Mouse (Mus musculus): Measurements from ENCODE around the gene Syn1. TPM values are rescaled to one million over a fixed set of nuclear protein-coding genes. Genes with fewer than 3 reads are reported as not detected.

Gene Syn1
- polyA plus RNA-seq, 1 experiment from 2014 or later: 0.60 TPM

- Histone ChIP-seq H3K4me1 (replicated peaks; ENCODE audit: control insufficient read depth, insufficient read depth, low read length) (no peaks in the 10 kb centered on the region), H3K4me3 (ENCODE audit: low read depth, low read length) (no peak overlapping the region), H3K4me2 (no peak overlapping the region), H3K36me3 (ENCODE audit: control insufficient read depth, insufficient read depth, low read length) (no peaks in the 10 kb centered on the region), H3K27ac (ENCODE audit: low read depth, low read length) (no peak overlapping the region), H3K9ac (ENCODE audit: low read depth, low read length) (no peak overlapping the region), H3K9me3 (ENCODE audit: control insufficient read depth, low read length) (no peaks in the 10 kb centered on the region), H3K27me3 (replicated peaks; ENCODE audit: control insufficient read depth, insufficient read depth, low read length) (0 out of 2 replicates have a peak, but pooled peaks cover 2% of the 10 kb centered on the region)
- WGBS: 74% methylated on average over 1 of the region's 1 CpGs
- ATAC-seq (replicated peaks; ENCODE audit: low FRiP score): no peak
- DNase-seq (ENCODE audit: low spot score): no peak
Measured at GRCm38 (mm10) chrX:20869203-20869602, 51.6 kb downstream of the Syn1 start.

GRCm38 (mm10) chrX:20868091-20868490 lies 52.7 kb downstream of the Syn1 start:
- no peak overlapping the region for H3K4me2 ChIP-seq
- no peak for ATAC-seq (replicated peaks; ENCODE audit: low FRiP score)
- 0 out of 2 replicates have a peak, but pooled peaks cover 2% of the 10 kb centered on the region for H3K27me3 ChIP-seq (replicated peaks; ENCODE audit: control insufficient read depth, insufficient read depth, low read length)
- no peak overlapping the region for H3K4me3 ChIP-seq (ENCODE audit: low read depth, low read length)
- no peak for DNase-seq (ENCODE audit: low spot score)
- no peak overlapping the region for H3K9ac ChIP-seq (ENCODE audit: low read depth, low read length)
- no peaks in the 10 kb centered on the region for H3K36me3 ChIP-seq (ENCODE audit: control insufficient read depth, insufficient read depth, low read length)
- WGBS: 49% methylated on average over 4 of the region's 4 CpGs
- no peaks in the 10 kb centered on the region for H3K4me1 ChIP-seq (replicated peaks; ENCODE audit: control insufficient read depth, insufficient read depth, low read length)
- no peak overlapping the region for H3K27ac ChIP-seq (ENCODE audit: low read depth, low read length)
- no peaks in the 10 kb centered on the region for H3K9me3 ChIP-seq (ENCODE audit: control insufficient read depth, low read length)

GRCm38 (mm10) chrX:20863161-20864101 lies 57.4 kb downstream of the Syn1 start:
- 61% methylated on average over 9 of the region's 9 CpGs for WGBS

GRCm38 (mm10) chrX:20862105-20863065 lies 58.4 kb downstream of the Syn1 start:
- ATAC-seq (replicated peaks; ENCODE audit: low FRiP score) (no peak), DNase-seq (ENCODE audit: low spot score) (no peak)
- Histone ChIP-seq H3K4me2 (no peak overlapping the region), H3K4me3 (ENCODE audit: low read depth, low read length) (no peak overlapping the region), H3K27ac (ENCODE audit: low read depth, low read length) (no peak overlapping the region), H3K27me3 (replicated peaks; ENCODE audit: control insufficient read depth, insufficient read depth, low read length) (no peaks in the 10 kb centered on the region), H3K9me3 (ENCODE audit: control insufficient read depth, low read length) (no peaks in the 10 kb centered on the region), H3K9ac (ENCODE audit: low read depth, low read length) (no peak overlapping the region), H3K4me1 (replicated peaks; ENCODE audit: control insufficient read depth, insufficient read depth, low read length) (peaks cover 6% of the 10 kb centered on the region; the same call in 1 of the 2 replicates), H3K36me3 (ENCODE audit: control insufficient read depth, insufficient read depth, low read length) (no peaks in the 10 kb centered on the region)
- WGBS: 36% methylated on average over 28 of the region's 29 CpGs

More at GRCm38 (mm10) chrX:20863161-20864101, 57.4 kb downstream of the Syn1 start:
- ATAC-seq (replicated peaks; ENCODE audit: low FRiP score): no peak
- H3K4me2 ChIP-seq: no peak overlapping the region
- H3K27me3 ChIP-seq (replicated peaks; ENCODE audit: control insufficient read depth, insufficient read depth, low read length): no peaks in the 10 kb centered on the region
- no peak overlapping the region for H3K27ac ChIP-seq (ENCODE audit: low read depth, low read length)
- H3K36me3 ChIP-seq (ENCODE audit: control insufficient read depth, insufficient read depth, low read length): no peaks in the 10 kb centered on the region
- H3K4me1 ChIP-seq (replicated peaks; ENCODE audit: control insufficient read depth, insufficient read depth, low read length): peaks cover 6% of the 10 kb centered on the region; the same call in 1 of the 2 replicates
- no peak for DNase-seq (ENCODE audit: low spot score)
- no peak overlapping the region for H3K4me3 ChIP-seq (ENCODE audit: low read depth, low read length)
- H3K9me3 ChIP-seq (ENCODE audit: control insufficient read depth, low read length): no peaks in the 10 kb centered on the region
- H3K9ac ChIP-seq (ENCODE audit: low read depth, low read length): no peak overlapping the region

- H3K36me3 ChIP-seq (ENCODE audit: control insufficient read depth, insufficient read depth, low read length): no peaks in the 10 kb centered on the region
- no peak overlapping the region for H3K27ac ChIP-seq (ENCODE audit: low read depth, low read length)
- H3K4me1 ChIP-seq (replicated peaks; ENCODE audit: control insufficient read depth, insufficient read depth, low read length): peaks cover 6% of the 10 kb centered on the region; the same call in 1 of the 2 replicates
- WGBS: 38% methylated on average over 5 of the region's 5 CpGs
- H3K4me3 ChIP-seq (ENCODE audit: low read depth, low read length): no peak overlapping the region
- no peak overlapping the region for H3K4me2 ChIP-seq
- H3K9ac ChIP-seq (ENCODE audit: low read depth, low read length): no peak overlapping the region
- H3K27me3 ChIP-seq (replicated peaks; ENCODE audit: control insufficient read depth, insufficient read depth, low read length): no peaks in the 10 kb centered on the region
- H3K9me3 ChIP-seq (ENCODE audit: control insufficient read depth, low read length): no peaks in the 10 kb centered on the region
- DNase-seq (ENCODE audit: low spot score): no peak
- peak; percentile 39; the same call in 1 of the 2 replicates for ATAC-seq (replicated peaks; ENCODE audit: low FRiP score)
Measured at GRCm38 (mm10) chrX:20861453-20862104, 59.2 kb downstream of the Syn1 start.

GRCm38 (mm10) chrX:20853794-20854193 lies 67.0 kb downstream of the Syn1 start:
- DNase-seq (ENCODE audit: low spot score): no peak
- H3K4me2 ChIP-seq: no peak overlapping the region
- no peak overlapping the region for H3K4me3 ChIP-seq (ENCODE audit: low read depth, low read length)
- no peak overlapping the region for H3K27ac ChIP-seq (ENCODE audit: low read depth, low read length)
- 0 out of 2 replicates have a peak, but pooled peaks cover 3% of the 10 kb centered on the region for H3K4me1 ChIP-seq (replicated peaks; ENCODE audit: control insufficient read depth, insufficient read depth, low read length)
- H3K36me3 ChIP-seq (ENCODE audit: control insufficient read depth, insufficient read depth, low read length): peaks cover 7% of the 10 kb centered on the region; the same call in 1 of the 2 replicates
- no peaks in the 10 kb centered on the region for H3K27me3 ChIP-seq (replicated peaks; ENCODE audit: control insufficient read depth, insufficient read depth, low read length)
- 91% methylated on average over 7 of the region's 7 CpGs for WGBS
- H3K9ac ChIP-seq (ENCODE audit: low read depth, low read length): no peak overlapping the region
- no peaks in the 10 kb centered on the region for H3K9me3 ChIP-seq (ENCODE audit: control insufficient read depth, low read length)
- no peak for ATAC-seq (replicated peaks; ENCODE audit: low FRiP score)

GRCm38 (mm10) chrX:20848256-20848984 lies 72.4 kb downstream of the Syn1 start:
- ATAC-seq (replicated peaks; ENCODE audit: low FRiP score) (peak; percentile 98), DNase-seq (ENCODE audit: low spot score) (peak; percentile 76)
- peaks cover 2% of the 10 kb centered on the region; the same call in 1 of the 2 replicates for H3K36me3 ChIP-seq (ENCODE audit: control insufficient read depth, insufficient read depth, low read length)
- no peaks in the 10 kb centered on the region for H3K9me3 ChIP-seq (ENCODE audit: control insufficient read depth, low read length)
- H3K4me3 ChIP-seq (ENCODE audit: low read depth, low read length): peak overlapping the region; percentile 72
- H3K4me1 ChIP-seq (replicated peaks; ENCODE audit: control insufficient read depth, insufficient read depth, low read length): 0 out of 2 replicates have a peak, but pooled peaks cover 3% of the 10 kb centered on the region
- H3K4me2 ChIP-seq: peak overlapping the region; percentile 70
- H3K27me3 ChIP-seq (replicated peaks; ENCODE audit: control insufficient read depth, insufficient read depth, low read length): no peaks in the 10 kb centered on the region
- H3K9ac ChIP-seq (ENCODE audit: low read depth, low read length): peak overlapping the region; percentile 73
- WGBS: 12% methylated on average over 42 of the region's 42 CpGs
- peak overlapping the region; percentile 5; the same call in 1 of the 2 replicates for H3K27ac ChIP-seq (ENCODE audit: low read depth, low read length)

Measured in liver, embryonic 11.5 days (tissue).